Mouse (Mus musculus) liver, embryonic 12.5 days (tissue): ENCODE data around the gene Sorl1. TPM values are rescaled to one million over a fixed set of nuclear protein-coding genes. Genes with fewer than 3 reads are reported as not detected.
A peak's percentile ranks its signal among the peaks of the same experiment; 100 is the strongest.

Experiments
- ATAC-seq: fragments of 200-750 bp; cut with Nextera tagmentation; 2 replicates; pipeline ENCODE4 v1.8.0; 2017; ENCODE audit warnings: moderate number of reproducible peaks, mild to moderate bottlenecking, moderate library complexity
- H3K27ac ChIP-seq: fragments of 300-500 bp; sonication (generic); 2 replicates; pipeline ENCODE4 v1.5.1; 2016; ENCODE audit warnings: mild to moderate bottlenecking
- H3K27me3 ChIP-seq: fragments of 300-500 bp; sonication (generic); replicated peaks from 2 replicates; pipeline ENCODE4 v1.6.1; 2016; ENCODE audit warnings: mild to moderate bottlenecking, moderate library complexity
- H3K36me3 ChIP-seq: fragments of 300-500 bp; sonication (generic); 2 replicates; pipeline ENCODE4 v1.6.1; 2016; ENCODE audit warnings: mild to moderate bottlenecking, moderate library complexity
- H3K4me1 ChIP-seq: fragments of 300-500 bp; sonication (generic); 2 replicates; pipeline ENCODE4 v1.6.1; 2016
- H3K4me2 ChIP-seq: fragments of 300-500 bp; sonication (generic); 2 replicates; pipeline ENCODE4 v1.6.1; 2016; ENCODE audit warnings: mild to moderate bottlenecking, moderate library complexity
- H3K4me3 ChIP-seq: fragments of 300-500 bp; sonication (generic); 2 replicates; pipeline ENCODE4 v1.5.1; 2016; ENCODE audit warnings: mild to moderate bottlenecking, moderate library complexity
- H3K9ac ChIP-seq: fragments of 300-500 bp; sonication (generic); 2 replicates; pipeline ENCODE4 v1.6.1; 2016; ENCODE audit warnings: mild to moderate bottlenecking, moderate library complexity
- H3K9me3 ChIP-seq: fragments of 300-500 bp; sonication (generic); replicated peaks from 2 replicates; pipeline ENCODE4 v1.6.1; 2016; ENCODE audit warnings: mild to moderate bottlenecking, moderate library complexity
- WGBS: fragments of 180-500 bp; shearing (Covaris S2); methylation state at CpG from one replicate; pipeline ENCODE4 v1.1.7; 2016; ENCODE audit not compliant: insufficient replicate concordance; 5-methylcytosine and 5-hydroxymethylcytosine counted together
- polyA plus RNA-seq: library from polyadenylated mRNA; unstranded; fragments of >200 nt; fragmentation: Nextera tagmentation; extraction: Ambion mirVana; gene quantifications from 2 replicates; pipeline ENCODE4 v1.2.1, GENCODE M21; 2016

Gene Sorl1
- polyA plus RNA-seq, 1 experiment from 2014 or later = 0.98 TPM

DNA sequence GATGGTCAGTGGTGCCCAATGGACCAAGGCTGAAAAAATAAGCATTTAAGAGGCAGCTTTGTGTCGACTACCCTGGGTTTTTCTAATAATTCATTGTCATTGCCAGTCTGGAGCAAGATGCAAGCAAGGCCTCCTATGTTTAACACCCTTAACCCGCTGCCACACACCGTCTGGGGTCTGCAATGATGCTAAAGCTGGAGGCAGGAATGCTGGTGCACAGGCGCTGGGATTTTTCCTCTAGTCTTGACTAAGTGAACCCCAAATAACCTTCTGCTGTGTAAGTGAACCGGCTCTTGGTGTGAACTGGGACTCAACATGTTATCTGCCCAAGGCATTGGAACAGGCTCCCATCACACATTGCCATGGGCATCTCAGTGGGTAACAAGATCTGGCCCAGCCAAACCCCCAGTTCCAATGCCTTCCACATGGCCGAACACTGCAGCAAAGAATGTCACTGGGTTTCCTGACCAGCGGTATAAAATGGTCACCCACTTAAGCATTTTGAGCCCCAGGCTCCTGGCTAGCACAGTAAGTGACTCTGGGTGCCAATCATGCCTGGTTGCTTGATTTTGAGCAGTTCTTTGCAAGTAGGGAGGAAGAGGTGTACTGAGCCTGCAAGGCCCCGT is 186.6 kb downstream of the Sorl1 start:
- no peaks in the 10 kb centered on the region for H3K36me3 ChIP-seq
- H3K4me1 ChIP-seq = no peaks in the 10 kb centered on the region
- no peak overlapping the region for H3K27ac ChIP-seq
- 47% methylated on average over 8 of the region's 8 CpGs for WGBS
- no peak overlapping the region for H3K4me3 ChIP-seq
- no peaks in the 10 kb centered on the region for H3K9me3 ChIP-seq
- peaks cover 14% of the 10 kb centered on the region for H3K27me3 ChIP-seq
- no peak overlapping the region for H3K9ac ChIP-seq
- H3K4me2 ChIP-seq = no peak overlapping the region
- no peak for ATAC-seq

GRCm38 (mm10) chr9:41936598-41936997 is 187.5 kb downstream of the Sorl1 start:
- no peaks in the 10 kb centered on the region for H3K36me3 ChIP-seq
- peaks cover 14% of the 10 kb centered on the region for H3K27me3 ChIP-seq
- H3K4me3 ChIP-seq = no peak overlapping the region
- no peak overlapping the region for H3K9ac ChIP-seq
- no peak for ATAC-seq
- no peak overlapping the region for H3K4me2 ChIP-seq
- no peaks in the 10 kb centered on the region for H3K9me3 ChIP-seq
- 23% methylated on average over 1 of the region's 1 CpGs for WGBS
- H3K27ac ChIP-seq = no peak overlapping the region
- H3K4me1 ChIP-seq = no peaks in the 10 kb centered on the region

- 3% methylated on average over 10 of the region's 10 CpGs for WGBS
- Histone ChIP-seq H3K27me3 (peaks cover 14% of the 10 kb centered on the region), H3K4me3 (peak overlapping the region; percentile 23; the same call in 1 of the 2 replicates), H3K4me2 (peak overlapping the region; percentile 55), H3K36me3 (no peaks in the 10 kb centered on the region), H3K4me1 (no peaks in the 10 kb centered on the region), H3K9ac (no peak overlapping the region), H3K9me3 (no peaks in the 10 kb centered on the region), H3K27ac (no peak overlapping the region)
- no peak for ATAC-seq
Observed at GRCm38 (mm10) chr9:41935979-41936378, 188.1 kb downstream of the Sorl1 start.

DNA sequence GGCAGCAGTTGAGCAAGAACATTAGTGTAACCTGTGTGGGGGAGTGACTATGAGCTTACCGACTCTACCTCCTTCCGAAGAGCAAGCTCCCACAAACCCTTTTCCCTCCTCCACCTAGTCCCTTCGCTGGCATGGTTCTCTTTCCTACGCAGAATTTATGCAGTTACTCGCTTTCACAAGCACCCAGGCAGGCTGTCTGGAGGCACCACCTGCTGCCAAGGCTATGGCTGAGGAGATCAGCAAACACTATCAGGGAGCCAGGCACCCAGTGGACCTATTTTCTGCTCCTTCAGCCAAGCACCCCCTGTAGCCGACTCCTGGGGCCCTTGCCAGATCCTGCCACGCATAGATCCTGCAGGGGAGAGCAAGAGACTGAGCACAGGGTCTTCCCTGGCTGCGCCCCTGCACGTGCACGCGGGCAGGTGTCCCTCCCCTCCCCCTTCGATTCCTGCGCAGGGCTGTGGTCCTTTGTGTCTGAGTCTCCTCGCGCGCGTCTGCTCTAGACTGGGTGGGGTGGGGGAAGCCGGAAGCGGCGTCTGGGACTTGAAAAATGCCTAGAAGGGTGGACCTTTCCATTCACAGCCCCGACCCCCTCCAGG is 188.6 kb downstream of the Sorl1 start:
- Histone ChIP-seq H3K9ac (no peak overlapping the region), H3K4me3 (peak overlapping the region; percentile 23; the same call in 1 of the 2 replicates), H3K27me3 (peaks cover 14% of the 10 kb centered on the region), H3K27ac (0 out of 2 replicates have a peak overlapping the region, but pooled peaks have one; percentile 12), H3K36me3 (no peaks in the 10 kb centered on the region), H3K4me1 (no peaks in the 10 kb centered on the region), H3K9me3 (no peaks in the 10 kb centered on the region), H3K4me2 (peak overlapping the region; percentile 55)
- 2% methylated on average over 21 of the region's 21 CpGs for WGBS
- peak; percentile 27; the same call in 1 of the 2 replicates for ATAC-seq

- ATAC-seq = no peak
- Histone ChIP-seq H3K4me3 (no peak overlapping the region), H3K4me2 (peak overlapping the region; percentile 55)
Observed at GRCm38 (mm10) chr9:41934848-41935372, 189.2 kb downstream of the Sorl1 start.

DNA sequence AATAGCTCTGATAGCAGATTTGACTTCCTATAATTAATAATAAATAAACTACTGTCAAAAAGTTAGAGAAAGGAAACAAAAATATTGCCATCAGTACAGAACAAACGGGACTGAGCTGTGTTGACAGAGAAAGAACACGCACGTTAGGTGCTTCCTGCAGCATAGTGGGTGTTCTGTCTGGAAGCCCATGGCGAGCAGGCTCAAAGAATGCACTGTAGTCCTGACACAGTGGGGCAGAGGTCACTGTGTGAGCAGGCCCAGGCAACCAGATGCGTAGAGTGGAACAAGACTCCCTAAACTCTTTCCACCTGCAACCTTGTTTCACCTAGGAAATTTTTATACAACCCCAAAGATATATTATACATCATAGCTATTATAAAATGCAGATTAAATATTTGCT is 194.1 kb downstream of the Sorl1 start:
- H3K4me2 ChIP-seq = no peak overlapping the region
- ATAC-seq = no peak
- H3K4me3 ChIP-seq = no peak overlapping the region
- H3K27me3 ChIP-seq = peaks cover 1% of the 10 kb centered on the region; the same call in 1 of the 2 replicates
- H3K9me3 ChIP-seq = no peaks in the 10 kb centered on the region
- no peaks in the 10 kb centered on the region for H3K4me1 ChIP-seq
- H3K27ac ChIP-seq = no peak overlapping the region
- no peak overlapping the region for H3K9ac ChIP-seq
- no peaks in the 10 kb centered on the region for H3K36me3 ChIP-seq
- 56% methylated on average over 5 of the region's 5 CpGs for WGBS

More at GRCm38 (mm10) chr9:41934848-41935372, 189.2 kb downstream of the Sorl1 start:
- Histone ChIP-seq H3K9me3 (no peaks in the 10 kb centered on the region), H3K4me1 (no peaks in the 10 kb centered on the region), H3K27me3 (peaks cover 14% of the 10 kb centered on the region), H3K27ac (no peak overlapping the region), H3K9ac (no peak overlapping the region), H3K36me3 (no peaks in the 10 kb centered on the region)
- WGBS = 14% methylated on average over 10 of the region's 10 CpGs

DNA sequence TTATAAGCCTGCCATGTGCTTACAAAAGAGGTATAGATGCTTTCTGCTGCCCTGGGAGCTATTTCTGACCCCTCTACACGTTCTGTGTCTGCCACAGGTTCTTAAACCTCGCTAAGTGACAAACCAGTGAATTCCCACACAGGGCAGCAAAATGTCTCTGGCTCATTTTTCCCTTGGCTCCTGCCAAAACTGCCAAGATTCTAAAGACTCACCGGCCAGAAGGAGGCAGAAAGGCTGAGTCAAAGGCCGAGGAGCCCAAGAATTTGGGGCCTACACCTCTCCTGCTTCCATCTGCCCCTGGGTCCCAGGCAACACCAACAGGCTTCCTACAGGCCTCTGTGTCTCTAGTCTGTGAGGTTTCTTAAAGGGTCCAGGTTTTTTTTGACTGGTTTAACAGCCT is 198.4 kb downstream of the Sorl1 start:
- H3K4me2 ChIP-seq = no peak overlapping the region
- ATAC-seq = no peak
- WGBS = 53% methylated on average over 4 of the region's 4 CpGs
- H3K27me3 ChIP-seq = no peaks in the 10 kb centered on the region
- H3K9ac ChIP-seq = no peak overlapping the region
- H3K9me3 ChIP-seq = no peaks in the 10 kb centered on the region
- no peaks in the 10 kb centered on the region for H3K4me1 ChIP-seq
- no peaks in the 10 kb centered on the region for H3K36me3 ChIP-seq
- no peak overlapping the region for H3K27ac ChIP-seq
- no peak overlapping the region for H3K4me3 ChIP-seq

- H3K27me3 ChIP-seq = no peaks in the 10 kb centered on the region
- 48% methylated on average over 2 of the region's 2 CpGs for WGBS
- H3K36me3 ChIP-seq = no peaks in the 10 kb centered on the region
- no peak overlapping the region for H3K4me3 ChIP-seq
- H3K4me2 ChIP-seq = no peak overlapping the region
- no peak overlapping the region for H3K27ac ChIP-seq
- H3K9ac ChIP-seq = no peak overlapping the region
- no peak for ATAC-seq
- H3K9me3 ChIP-seq = no peaks in the 10 kb centered on the region
- no peaks in the 10 kb centered on the region for H3K4me1 ChIP-seq
Observed at GRCm38 (mm10) chr9:41924140-41924539, 200.0 kb downstream of the Sorl1 start.

DNA sequence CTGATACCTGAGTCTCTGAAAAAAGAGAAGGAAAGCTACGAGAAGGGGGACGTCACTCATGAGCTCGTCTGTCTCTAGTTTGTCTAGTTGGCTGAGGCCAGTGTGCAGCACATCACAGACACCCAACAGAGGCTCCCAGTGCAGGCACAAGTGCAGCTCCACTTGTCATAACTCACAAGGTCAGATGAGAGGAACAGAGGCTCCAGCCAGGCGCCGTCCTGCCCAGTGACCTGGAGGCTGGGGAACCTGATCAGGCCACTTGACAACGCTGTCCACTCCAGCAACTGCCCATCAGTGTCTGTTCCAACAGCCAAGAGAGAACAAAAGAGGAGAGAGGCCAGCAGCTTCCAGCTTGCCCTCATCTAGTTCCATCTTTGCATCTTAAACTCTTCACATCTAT is 201.7 kb downstream of the Sorl1 start:
- H3K36me3 ChIP-seq = no peaks in the 10 kb centered on the region
- no peak overlapping the region for H3K27ac ChIP-seq
- H3K4me1 ChIP-seq = no peaks in the 10 kb centered on the region
- no peak overlapping the region for H3K4me2 ChIP-seq
- H3K4me3 ChIP-seq = no peak overlapping the region
- no peaks in the 10 kb centered on the region for H3K9me3 ChIP-seq
- no peak for ATAC-seq
- no peak overlapping the region for H3K9ac ChIP-seq
- 75% methylated on average over 6 of the region's 6 CpGs for whole genome bisulfite sequencing
- no peaks in the 10 kb centered on the region for H3K27me3 ChIP-seq

GRCm38 (mm10) chr9:41918657-41919380 is 205.3 kb downstream of the Sorl1 start:
- H3K9ac ChIP-seq = no peak overlapping the region
- H3K36me3 ChIP-seq = no peaks in the 10 kb centered on the region
- 68% methylated on average over 14 of the region's 14 CpGs for WGBS
- no peaks in the 10 kb centered on the region for H3K9me3 ChIP-seq
- H3K27me3 ChIP-seq = no peaks in the 10 kb centered on the region
- ATAC-seq = no peak
- H3K4me2 ChIP-seq = no peak overlapping the region
- no peak overlapping the region for H3K4me3 ChIP-seq
- H3K4me1 ChIP-seq = no peaks in the 10 kb centered on the region
- H3K27ac ChIP-seq = no peak overlapping the region

GRCm38 (mm10) chr9:41918155-41918554 is 205.9 kb downstream of the Sorl1 start:
- H3K9ac ChIP-seq = no peak overlapping the region
- no peaks in the 10 kb centered on the region for H3K9me3 ChIP-seq
- H3K4me2 ChIP-seq = no peak overlapping the region
- no peaks in the 10 kb centered on the region for H3K4me1 ChIP-seq
- no peak overlapping the region for H3K4me3 ChIP-seq
- WGBS = 44% methylated on average over 4 of the region's 4 CpGs
- no peak overlapping the region for H3K27ac ChIP-seq
- H3K27me3 ChIP-seq = no peaks in the 10 kb centered on the region
- no peak for ATAC-seq
- no peaks in the 10 kb centered on the region for H3K36me3 ChIP-seq

DNA sequence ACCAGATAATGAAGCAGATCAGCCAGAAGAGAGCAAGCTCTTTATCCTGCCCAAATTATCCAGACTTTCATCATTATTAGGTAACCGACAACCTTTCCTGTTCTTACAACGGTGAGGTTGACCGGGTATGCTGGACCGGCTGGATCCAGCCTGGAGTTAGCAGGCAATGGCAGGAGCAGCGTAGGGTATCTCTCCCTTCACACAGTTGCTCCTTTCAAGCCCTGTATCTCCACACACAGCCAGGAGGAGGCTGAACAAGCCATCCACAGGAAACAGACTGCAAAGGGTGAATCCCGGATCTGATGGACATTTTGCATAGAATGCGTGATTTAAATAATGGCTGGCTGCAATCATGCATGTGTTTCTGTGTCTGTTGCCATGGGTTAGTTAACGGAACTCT is 208.5 kb downstream of the Sorl1 start:
- ATAC-seq = no peak
- H3K27ac ChIP-seq = no peak overlapping the region
- H3K9ac ChIP-seq = no peak overlapping the region
- no peaks in the 10 kb centered on the region for H3K27me3 ChIP-seq
- no peak overlapping the region for H3K4me2 ChIP-seq
- no peak overlapping the region for H3K4me3 ChIP-seq
- 76% methylated on average over 8 of the region's 8 CpGs for WGBS
- H3K36me3 ChIP-seq = no peaks in the 10 kb centered on the region
- H3K9me3 ChIP-seq = 0 out of 2 replicates have a peak, but pooled peaks cover 7% of the 10 kb centered on the region
- H3K4me1 ChIP-seq = no peaks in the 10 kb centered on the region
